Mouse (Mus musculus) ES-Bruce4 (cell line): ENCODE measurements around the gene Atp6v0d1.

Experiments used
- CTCF ChIP-seq: IDR thresholded peaks from one replicate; pipeline ENCODE4 v1.8.1; 2011; ENCODE audit warnings: low read depth, low read length
- EP300 ChIP-seq: IDR thresholded peaks from 2 replicates; pipeline ENCODE4 v1.6.1; 2011; ENCODE audit warnings: low read depth, low read length; ENCODE audit not compliant: insufficient read depth

DNA sequence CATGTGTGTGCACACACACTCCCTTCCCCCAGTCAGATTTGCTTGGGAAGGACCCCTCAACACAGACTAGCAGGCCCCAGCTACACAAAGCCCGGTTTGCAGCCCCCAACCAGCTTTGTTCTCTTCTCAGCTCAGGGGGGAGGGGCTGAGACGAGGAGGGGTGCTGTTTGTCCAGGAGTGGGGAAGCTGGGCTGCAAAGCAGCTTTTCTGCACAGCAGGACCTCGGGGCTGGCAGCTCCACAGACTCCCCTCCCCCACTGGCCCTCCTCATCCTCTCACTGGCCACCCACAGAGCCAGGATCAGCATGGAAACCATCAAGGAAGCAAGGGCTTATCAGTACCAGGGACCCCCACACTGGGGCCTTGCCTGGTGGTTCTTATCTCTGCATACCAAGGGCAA is 44.8 kb downstream of the Atp6v0d1 start:
- TF ChIP-seq CTCF (no peak), EP300 (no peak)
